Mouse (Mus musculus) WW6 (cell line): ENCODE data around the gene Dvl1.

Source experiments
- DNase-seq: peaks from one replicate; pipeline ENCODE4 v3.0.0-alpha.2; 2013; ENCODE audit warnings: low read depth, low spot score

Gene Dvl1

GRCm38 (mm10) chr4:155846871-155847578 is at the start of gene Dvl1:
Gene Dvl1, plus strand, starts transcription at chr4:155847402.
- peak; percentile 67 for DNase-seq

- DNase-seq = no peak
Observed at GRCm38 (mm10) chr4:155802075-155802474, 45.1 kb upstream of the Dvl1 start.

- no peak for DNase-seq
Observed at GRCm38 (mm10) chr4:155802741-155803339, 44.4 kb upstream of the Dvl1 start, which contains the start of gene Mrpl20. Gene Mrpl20, plus strand, starts transcription at chr4:155802878.

- peak; percentile 80 for DNase-seq
Observed at GRCm38 (mm10) chr4:155803340-155804041, 43.7 kb upstream of the Dvl1 start.

- no peak for DNase-seq
Observed at GRCm38 (mm10) chr4:155807841-155808240, 39.4 kb upstream of the Dvl1 start.

GRCm38 (mm10) chr4:155811929-155812664 is 35.1 kb upstream of the Dvl1 start, which contains the start of gene Ccnl2:
Gene Ccnl2, plus strand, starts transcription at chr4:155812489.
- DNase-seq = peak; percentile 95

GRCm38 (mm10) chr4:155812665-155813181 is 34.5 kb upstream of the Dvl1 start:
- DNase-seq = no peak

- DNase-seq = no peak
Observed at GRCm38 (mm10) chr4:155817533-155817932, 29.7 kb upstream of the Dvl1 start.

- no peak for DNase-seq
Observed at GRCm38 (mm10) chr4:155821025-155821424, 26.2 kb upstream of the Dvl1 start.

GRCm38 (mm10) chr4:155823443-155823842 is 23.8 kb upstream of the Dvl1 start:
- DNase-seq = no peak

- DNase-seq = no peak
Observed at GRCm38 (mm10) chr4:155829866-155830265, 17.3 kb upstream of the Dvl1 start.

- DNase-seq = no peak
Observed at GRCm38 (mm10) chr4:155830596-155830995, 16.6 kb upstream of the Dvl1 start.

- peak; percentile 93 for DNase-seq
Observed at GRCm38 (mm10) chr4:155831205-155831766, 15.9 kb upstream of the Dvl1 start, which contains the start of gene Aurkaip1. Gene Aurkaip1, plus strand, starts transcription at chr4:155831272.

- no peak for DNase-seq
Observed at GRCm38 (mm10) chr4:155831831-155832230, 15.4 kb upstream of the Dvl1 start.

GRCm38 (mm10) chr4:155832321-155832720 is 14.9 kb upstream of the Dvl1 start:
- DNase-seq = no peak

GRCm38 (mm10) chr4:155833234-155833633 is 14.0 kb upstream of the Dvl1 start:
- DNase-seq = no peak

- DNase-seq = no peak
Observed at GRCm38 (mm10) chr4:155833836-155834235, 13.4 kb upstream of the Dvl1 start.

- no peak for DNase-seq
Observed at GRCm38 (mm10) chr4:155837404-155838010, 9.7 kb upstream of the Dvl1 start.

- no peak for DNase-seq
Observed at GRCm38 (mm10) chr4:155838187-155839153, 8.7 kb upstream of the Dvl1 start.
